15 mouse cellular contexts compared by ENCODE assay signal in the genomic region with DNA sequence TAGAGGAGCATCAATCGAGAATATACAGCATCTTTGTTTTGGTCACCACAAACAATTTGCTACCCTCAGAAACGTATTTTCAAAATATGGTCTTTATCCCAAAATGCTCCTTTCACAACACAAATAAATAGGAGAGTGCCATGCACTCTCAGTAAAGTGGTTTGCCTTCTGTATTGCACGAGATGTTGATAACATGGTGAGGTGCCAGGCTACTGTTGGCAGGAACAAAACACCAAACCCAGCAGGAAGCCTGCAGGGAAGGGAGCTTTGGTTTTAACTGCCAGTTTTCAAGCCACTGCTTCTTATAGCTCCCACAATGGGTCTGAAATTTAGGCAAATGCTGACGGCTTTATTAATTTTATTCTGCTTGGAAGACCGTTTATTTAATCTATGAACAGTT.
DNase-seq lines count a peak whose midpoint lies in the region; ATAC-seq lines count a peak whose summit lies in the region.
"Had no signal": no experiment of that assay in that cellular context is flagged by ENCODE, and none has a peak within 500 bp of the region (broad histone marks: within the 10 kb centered on the region; RNA-seq: fewer than 3 reads in every experiment).

No protein-coding gene starts in this region.

- no peak overlapping the region for H3K4me3 ChIP-seq in intestine, embryonic 16.5 days (ENCODE audit: low read length)
- H3K4me3 ChIP-seq: heart, embryonic 15.5 days; limb, embryonic 10.5 days; liver, embryonic 13.5 days had no signal

- H3K9ac ChIP-seq in intestine, embryonic 16.5 days (ENCODE audit: low read depth, low read length): no peak overlapping the region
- H3K9ac ChIP-seq: heart, embryonic 15.5 days; liver, embryonic 13.5 days had no signal

- 65% methylated on average over 5 of the region's 5 CpGs for WGBS in intestine, embryonic 16.5 days

- no peak for ATAC-seq in intestine, embryonic 16.5 days

- DNase-seq in layer of hippocampus, adult 11-12 months (ENCODE audit: low spot score): peak; percentile 21
- DNase-seq in layer of hippocampus, adult 9-10 months (ENCODE audit: low spot score): no peak
- DNase-seq in right cerebral cortex, postnatal 25 days: peak; percentile 14
- no peak for DNase-seq in right cerebral cortex, adult 18-20 months
- peak; percentile 90 for DNase-seq in cerebellum, adult 9-11 months
- no peak for DNase-seq in MN1 (ENCODE audit: low spot score)
- DNase-seq: adrenal gland, adult 8-10 months; heart, adult 11 months; liver, embryonic 13.5 days; thymus, postnatal 14 days had no signal

- H3K9me3 ChIP-seq in intestine, embryonic 16.5 days (ENCODE audit: control insufficient read depth, low read length): no peaks in the 10 kb centered on the region
- H3K9me3 ChIP-seq: G1E; heart, embryonic 15.5 days; limb, embryonic 10.5 days; liver, embryonic 13.5 days had no signal

- no peaks in the 10 kb centered on the region for H3K4me1 ChIP-seq in intestine, embryonic 16.5 days (ENCODE audit: control insufficient read depth, insufficient read depth, low read length)
- H3K4me1 ChIP-seq: heart, embryonic 15.5 days; limb, embryonic 10.5 days; liver, embryonic 13.5 days had no signal

- H3K4me2 ChIP-seq in intestine, embryonic 16.5 days (ENCODE audit: low read depth, low read length): no peak overlapping the region
- H3K4me2 ChIP-seq: heart, embryonic 15.5 days; liver, embryonic 13.5 days had no signal

- H3K27me3 ChIP-seq in intestine, embryonic 16.5 days (replicated peaks; ENCODE audit: control insufficient read depth, insufficient read depth, low read length): no peaks in the 10 kb centered on the region
- H3K27me3 ChIP-seq: heart, embryonic 15.5 days; liver, embryonic 13.5 days had no signal

- H3K36me3 ChIP-seq in intestine, embryonic 16.5 days (ENCODE audit: control insufficient read depth, insufficient read depth, low read length): no peaks in the 10 kb centered on the region
- H3K36me3 ChIP-seq: G1E; heart, embryonic 15.5 days; limb, embryonic 10.5 days; liver, embryonic 13.5 days had no signal

- H3K27ac ChIP-seq in intestine, embryonic 16.5 days (ENCODE audit: low read length): no peak overlapping the region
- H3K27ac ChIP-seq: heart, embryonic 15.5 days; limb, embryonic 10.5 days; liver, embryonic 13.5 days; stomach, postnatal 0 days had no signal

Comparison
In these comparisons a context has a peak if more than half of its experiments do, and no peak if none do; other contexts are left out.
1. DNase-seq: peak in layer of hippocampus, adult 11-12 months (single experiment), right cerebral cortex, postnatal 25 days (single experiment) and cerebellum, adult 9-11 months (single experiment); none in layer of hippocampus, adult 9-10 months (single experiment), right cerebral cortex, adult 18-20 months (single experiment) and MN1 (single experiment).